Mouse (Mus musculus): ENCODE measurements around the gene Cdk5rap3.

The Cdk5rap3 gene

DNA sequence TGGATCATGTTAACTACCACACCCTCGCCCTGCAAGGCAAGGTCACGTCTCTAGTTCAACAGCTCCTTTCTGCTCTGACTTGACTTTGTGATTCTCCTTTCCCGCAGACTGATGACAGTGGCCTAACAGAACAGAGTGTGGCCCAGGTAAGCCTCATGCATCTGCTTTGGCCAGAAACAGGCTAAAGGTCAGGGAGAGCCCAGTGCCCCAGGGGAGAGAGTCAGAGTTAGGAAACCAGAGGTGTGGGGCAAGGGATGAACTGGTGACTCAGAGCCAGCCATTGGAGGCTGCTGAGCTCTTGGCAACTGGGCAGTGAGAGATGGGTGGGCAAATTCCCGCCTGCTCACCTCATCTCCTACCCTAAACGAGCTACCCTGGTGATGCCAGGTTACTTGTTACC is 58.9 kb downstream of the Cdk5rap3 start:
- no peak for DNase-seq (ENCODE audit: low spot score)

Measured in ovary, postnatal 36 days (tissue).